Mouse (Mus musculus) heart, adult 2 months (tissue): ENCODE data around the gene 4930404H24Rik.

Source experiments
- CTCF ChIP-seq: fragments of 200-600 bp; IDR thresholded peaks from 2 replicates; pipeline ENCODE4 v1.8.1; 2022; ENCODE audit warnings: antibody characterized with exemption, mild to moderate bottlenecking, moderate library complexity
- POLR2A ChIP-seq: fragments of 200-500 bp; IDR thresholded peaks from 2 replicates; pipeline ENCODE4 v1.6.1; 2011; ENCODE audit warnings: mild to moderate bottlenecking, low read depth, low read length, control low read depth; ENCODE audit not compliant: insufficient read depth

DNA sequence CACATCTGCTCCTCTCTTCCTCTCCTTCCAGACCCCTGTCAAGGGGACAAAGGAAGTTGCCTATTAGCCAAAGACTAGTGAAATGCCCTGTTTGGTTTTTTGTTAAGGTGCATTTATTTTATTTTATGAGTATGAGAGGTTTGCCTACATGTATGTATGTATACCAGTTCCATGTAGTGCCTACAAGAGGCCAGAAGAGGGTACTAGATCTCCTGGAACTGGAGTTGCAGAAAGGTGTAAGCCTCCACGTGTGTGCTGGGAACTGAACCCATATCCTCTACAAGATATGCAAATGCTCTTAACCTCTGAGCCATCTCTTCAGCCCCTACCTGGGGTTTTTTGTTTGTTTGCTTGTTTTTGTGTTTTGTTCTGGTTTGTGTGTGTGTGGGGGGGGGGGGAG lies 41.4 kb downstream of the 4930404H24Rik start:
- TF ChIP-seq POLR2A (no peak), CTCF (no peak)
